Mouse (Mus musculus): ENCODE results near the gene Otop2. TPM values are rescaled to one million over a fixed set of nuclear protein-coding genes. Genes with fewer than 3 reads are reported as not detected.

The Otop2 gene
- total and polyA plus RNA-seq, 3 experiments, result not detected

GRCm38 (mm10) chr11:115276780-115277603 lies 30.0 kb upstream of the Otop2 start, which contains the start of gene Fdxr (continued):
- TF ChIP-seq POLR2AphosphoS2 (IDR thresholded peaks at IDR 0.05; ENCODE audit: low read depth, low read length) (peak; percentile 96), EP300 (IDR thresholded peaks at IDR 0.05; ENCODE audit: low read length) (no peak; the same call in 1 of the 2 replicates), NRF1 (IDR thresholded peaks at IDR 0.05; ENCODE audit: low read depth, low read length) (peak; percentile 69), E2F4 (IDR thresholded peaks at IDR 0.05; ENCODE audit: insufficient replicate concordance, low read depth, low read length) (peak; percentile 80; the same call in 1 of the 2 replicates), ZNF384 (IDR thresholded peaks at IDR 0.05; ENCODE audit: low read depth, low read length) (no peak), USF2 (conservative IDR thresholded peaks at IDR 0.05; ENCODE audit: low read depth, low read length) (0 out of 2 replicates have a peak, but pooled peaks have one; percentile 3), ETS1 (conservative IDR thresholded peaks at IDR 0.05; ENCODE audit: low read depth, low read length) (peak; percentile 36; the same call in 1 of the 2 replicates), RCOR1 (conservative IDR thresholded peaks at IDR 0.05; ENCODE audit: low read depth, low read length) (peak; percentile 78), ZKSCAN1 (IDR thresholded peaks at IDR 0.05; ENCODE audit: borderline replicate concordance, low read depth, low read length) (no peak), MAFK (IDR thresholded peaks at IDR 0.05; ENCODE audit: insufficient replicate concordance, low read length) (no peak; the same call in 1 of the 2 replicates), CTCF (conservative IDR thresholded peaks at IDR 0.05 in 1 of 2, IDR thresholded peaks at IDR 0.05 in 1 of 2; ENCODE audit: low read depth in 2 of 2, low read length in 2 of 2) (peak in 1 of 2 experiments; percentile 16; a peak in 1 of 4 replicates), MAZ (IDR thresholded peaks at IDR 0.05; ENCODE audit: low read depth, low read length) (peak; percentile 92), UBTF (IDR thresholded peaks at IDR 0.05; ENCODE audit: low read depth, low read length) (peak; percentile 94), MAX (IDR thresholded peaks at IDR 0.05; ENCODE audit: low read length) (peak; percentile 74), JUND (conservative IDR thresholded peaks at IDR 0.05; ENCODE audit: low read depth, low read length) (peak; percentile 82), GABPA (IDR thresholded peaks at IDR 0.05; ENCODE audit: insufficient replicate concordance, low read depth, low read length) (peak; percentile 99), USF1 (IDR thresholded peaks at IDR 0.05; ENCODE audit: low read depth, low read length) (no peak)

GRCm38 (mm10) chr11:115277604-115277975 lies 29.4 kb upstream of the Otop2 start:
- Histone ChIP-seq H3K4me2 (ENCODE audit: insufficient read depth, low read depth, poor library complexity, severe bottlenecking) (peak overlapping the region; percentile 94), H3K36me3 (replicated peaks in 1 of 2; ENCODE audit: control insufficient read depth in 1 of 2, insufficient read depth in 1 of 2, low read length in 1 of 2) (peaks cover 0 to 20% of the 10 kb centered on the region in 2 experiments), H3K4me3 (replicated peaks in 1 of 3; ENCODE audit: low read depth in 2 of 3, low read length in 2 of 3, poor library complexity in 1 of 3) (peak overlapping the region; percentile 71 to 98 (median 84)), H3K9ac (ENCODE audit: insufficient read depth, low read depth) (peak overlapping the region; percentile 97), H3K9me3 (replicated peaks; ENCODE audit: low read length) (no peaks in the 10 kb centered on the region), H3K79me2 (replicated peaks; ENCODE audit: control insufficient read depth, extremely low read depth, insufficient read depth, poor library complexity, severe bottlenecking) (0 out of 2 replicates have a peak, but pooled peaks cover 9% of the 10 kb centered on the region), H3K4me1 (ENCODE audit: control insufficient read depth in 1 of 2, insufficient read depth in 2 of 2) (peaks cover 26 to 59% of the 10 kb centered on the region in 2 experiments), H3K27me3 (replicated peaks) (no peaks in the 10 kb centered on the region), H3K27ac (ENCODE audit: insufficient read depth, low read depth) (peak overlapping the region; percentile 77)
- TF ChIP-seq RAD21 (IDR thresholded peaks at IDR 0.05; ENCODE audit: low read depth, low read length), result no peak
- TF ChIP-seq CHD1 (IDR thresholded peaks at IDR 0.05; ENCODE audit: low read depth, low read length), result no peak
- no peak for TF ChIP-seq SIN3A (IDR thresholded peaks at IDR 0.05; ENCODE audit: low read length)
- TF ChIP-seq POLR2AphosphoS2 (IDR thresholded peaks at IDR 0.05; ENCODE audit: low read depth, low read length), result no peak; the same call in 1 of the 2 replicates
- TF ChIP-seq HCFC1 (IDR thresholded peaks at IDR 0.05; ENCODE audit: low read depth, low read length), result no peak
- no peak for TF ChIP-seq E2F4 (IDR thresholded peaks at IDR 0.05; ENCODE audit: insufficient replicate concordance, low read depth, low read length)
- no peak for TF ChIP-seq TBP (conservative IDR thresholded peaks at IDR 0.05; ENCODE audit: low read depth, low read length)
- TF ChIP-seq KAT2A (IDR thresholded peaks at IDR 0.05; ENCODE audit: insufficient replicate concordance, low read length), result no peak
- TF ChIP-seq ZKSCAN1 (IDR thresholded peaks at IDR 0.05; ENCODE audit: borderline replicate concordance, low read depth, low read length), result no peak
- TF ChIP-seq ZMIZ1 (IDR thresholded peaks at IDR 0.05; ENCODE audit: low read depth, low read length), result no peak
- TF ChIP-seq ELF1 (IDR thresholded peaks at IDR 0.05; ENCODE audit: low read depth, low read length), result no peak
- no peak for TF ChIP-seq NRF1 (IDR thresholded peaks at IDR 0.05; ENCODE audit: low read depth, low read length)
- no peak for TF ChIP-seq MAZ (IDR thresholded peaks at IDR 0.05; ENCODE audit: low read depth, low read length)
- no peak for TF ChIP-seq EP300 (IDR thresholded peaks at IDR 0.05; ENCODE audit: low read length)
- dilution Hi-C loops (cut with MboI; ENCODE audit: extremely low pct_ligation_motif_present, extremely low pct_unique_long_range_greater_than_20kb, low sequenced_read_pairs), result no loop called here
- in situ Hi-C loops (cut with MboI; ENCODE audit: low pct_ligation_motif_present, low pct_unique_long_range_greater_than_20kb, low sequenced_read_pairs), result no loop called here
- no peak for DNase-seq (ENCODE audit: extremely low read depth)

All from CH12.LX (cell line).